Mouse (Mus musculus) fibroblast of lung, adult 2 months (primary cell): ENCODE data around the gene E130114P18Rik.

ENCODE experiments used
- DNase-seq: peaks from one replicate; pipeline ENCODE4 v3.0.0-alpha.2; 2011; ENCODE audit warnings: low read depth

E130114P18Rik gene

DNA sequence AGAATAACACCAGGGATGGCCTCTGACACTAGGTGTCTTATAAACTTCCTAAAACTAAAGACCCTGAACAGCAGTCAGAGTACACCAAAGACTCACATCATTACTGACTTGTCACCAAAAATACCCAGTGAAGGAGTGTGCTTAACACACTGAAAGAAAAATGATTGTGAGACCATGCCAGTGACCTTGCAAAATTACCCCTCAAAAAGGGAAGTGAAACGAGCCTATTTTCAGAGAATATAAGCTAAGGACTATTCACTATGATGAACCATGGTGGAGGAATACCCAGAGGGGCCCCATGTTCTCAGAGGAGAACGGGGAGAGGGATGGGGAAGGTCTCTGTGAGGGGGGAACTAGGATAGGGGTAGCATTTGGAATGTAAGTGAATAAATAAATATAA lies 245.8 kb downstream of the E130114P18Rik start:
- DNase-seq: no peak

DNA sequence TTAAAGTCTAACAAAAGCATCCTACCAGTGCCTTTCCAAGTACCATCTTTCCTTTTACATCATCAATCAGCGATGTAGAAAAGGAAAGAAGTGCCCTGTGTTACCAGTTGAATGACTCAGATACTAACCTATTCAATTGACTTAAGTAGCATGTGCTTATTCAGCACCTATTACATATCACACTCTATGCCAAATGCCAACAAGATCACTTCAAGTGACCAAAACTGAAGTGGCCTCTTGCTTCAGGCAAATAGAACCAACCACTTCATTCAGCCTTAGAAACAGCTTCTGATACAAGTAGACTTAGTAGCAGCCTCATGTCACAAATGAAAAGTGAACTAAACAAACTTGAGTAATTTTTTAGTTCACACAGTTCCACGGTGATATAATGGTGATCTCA lies 249.4 kb downstream of the E130114P18Rik start:
- no peak for DNase-seq
